ENCODE assay signal across 10 mouse cellular contexts in the genomic region with DNA sequence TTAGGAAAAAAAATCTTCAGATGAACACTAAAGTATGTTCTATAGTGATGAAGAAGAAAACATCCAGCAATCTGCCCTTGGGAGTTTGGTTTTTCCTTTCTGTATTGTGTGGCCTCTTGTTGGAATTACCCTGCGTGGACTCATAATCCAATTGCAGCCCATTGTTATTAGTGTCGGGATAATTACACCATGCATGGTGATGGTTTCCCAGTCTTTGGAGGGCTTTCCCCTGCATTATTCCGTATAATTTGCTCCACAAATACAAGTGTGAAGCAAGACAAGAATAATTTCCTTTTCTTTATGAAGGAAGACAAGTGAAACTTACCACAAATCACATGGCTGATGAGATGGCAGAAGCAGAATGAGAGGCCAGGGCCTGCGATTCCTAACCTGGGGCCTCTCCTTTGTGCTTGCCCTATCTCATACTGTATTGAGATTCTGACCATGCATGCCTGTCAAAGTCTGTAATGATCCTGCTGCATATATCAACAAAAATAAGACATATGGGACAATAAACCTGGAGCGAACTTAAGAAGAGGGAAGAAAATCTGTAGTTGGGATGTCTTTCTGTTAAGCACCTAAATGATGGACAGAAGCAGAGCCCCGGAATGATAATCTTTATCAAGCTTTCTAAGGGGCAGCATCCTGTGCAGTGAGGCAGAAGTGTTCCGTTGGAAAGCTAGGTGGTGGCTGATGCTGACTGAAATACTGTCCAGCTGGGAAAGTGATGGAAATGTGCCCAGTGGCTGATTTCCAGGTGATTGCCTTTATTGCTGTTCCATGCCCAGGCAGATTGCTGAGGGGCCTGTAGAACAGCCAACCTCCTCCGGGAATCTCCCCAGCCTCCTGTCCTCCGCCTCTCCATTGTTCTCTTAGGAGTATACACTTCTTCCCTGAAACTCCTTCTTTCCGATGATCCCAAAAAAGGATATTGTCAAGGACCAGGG.
A peak's percentile ranks its signal among the peaks of the same experiment; 100 is the strongest.
DNase-seq lines count a peak whose midpoint lies in the region; ATAC-seq and TF ChIP-seq lines count a peak whose summit lies in the region.
"Had no signal": no experiment of that assay in that cellular context is flagged by ENCODE, and none has a peak within 500 bp of the region (broad histone marks: within the 10 kb centered on the region; RNA-seq: fewer than 3 reads in every experiment).

No protein-coding gene starts in this region.

- TF ChIP-seq POLR2A in cerebellum, adult 2 months (IDR thresholded peaks at IDR 0.05; ENCODE audit: borderline replicate concordance, insufficient read depth, low read length) = no peak

- H3K4me3 ChIP-seq in cerebellum, adult 2 months (replicated peaks; ENCODE audit: insufficient read depth, low read depth, low read length) = no peak overlapping the region
- no peak overlapping the region for H3K4me3 ChIP-seq in liver, embryonic 12.5 days
- H3K4me3 ChIP-seq: intestine, embryonic 15.5 days had no signal

- DNase-seq in adrenal gland, adult 2 months = peak; percentile 36
- no peak for DNase-seq in adrenal gland, adult 18-20 months (ENCODE audit: low spot score in 2 of 2)
- peak; percentile 46 to 58 for DNase-seq in layer of hippocampus, postnatal 14 days (ENCODE audit: low spot score in 2 of 2)
- DNase-seq in layer of hippocampus, adult 11-12 months (ENCODE audit: low spot score) = no peak
- DNase-seq in cerebellum, adult 2 months = peak; percentile 66 to 75
- peak; percentile 19 to 45 for DNase-seq in gastrocnemius, postnatal 4 days (ENCODE audit: low spot score in 2 of 2)
- DNase-seq: lung, postnatal 14 days had no signal

- no peaks in the 10 kb centered on the region for H3K4me1 ChIP-seq in cerebellum, adult 2 months (ENCODE audit: control insufficient read depth, insufficient read depth, low read length)
- H3K4me1 ChIP-seq in liver, embryonic 12.5 days = no peaks in the 10 kb centered on the region
- H3K4me1 ChIP-seq: intestine, embryonic 15.5 days had no signal

- no peak overlapping the region for H3K9ac ChIP-seq in liver, embryonic 12.5 days
- H3K9ac ChIP-seq: intestine, embryonic 15.5 days had no signal

- H3K36me3 ChIP-seq in liver, embryonic 12.5 days = no peaks in the 10 kb centered on the region
- H3K36me3 ChIP-seq: intestine, embryonic 15.5 days had no signal

- no peaks in the 10 kb centered on the region for H3K9me3 ChIP-seq in liver, embryonic 12.5 days (replicated peaks)
- H3K9me3 ChIP-seq: intestine, embryonic 15.5 days had no signal

- no peaks in the 10 kb centered on the region for H3K27me3 ChIP-seq in cerebellum, adult 2 months (ENCODE audit: control insufficient read depth, insufficient read depth, low read length)
- no peaks in the 10 kb centered on the region for H3K27me3 ChIP-seq in liver, embryonic 12.5 days (replicated peaks)
- H3K27me3 ChIP-seq: intestine, embryonic 15.5 days had no signal

- no peak for ATAC-seq in megakaryocyte-erythroid progenitor cell, adult 5-6 weeks (replicated peaks; ENCODE audit: low FRiP score, low TSS enrichment, poor library complexity, severe bottlenecking)
- no peak for ATAC-seq in liver, embryonic 12.5 days
- ATAC-seq: intestine, embryonic 15.5 days had no signal

- WGBS in cerebellum, adult 2 months = 52% methylated on average over 10 of the region's 10 CpGs
- WGBS in liver, embryonic 12.5 days (ENCODE audit: insufficient replicate concordance) = 71% methylated on average over 10 of the region's 10 CpGs

- H3K27ac ChIP-seq in cerebellum, adult 2 months (ENCODE audit: insufficient read depth, low read length) = no peak overlapping the region
- H3K27ac ChIP-seq in liver, embryonic 12.5 days = no peak overlapping the region
- H3K27ac ChIP-seq: intestine, embryonic 15.5 days had no signal

- no peak for TF ChIP-seq CTCF in cerebellum, adult 2 months (IDR thresholded peaks at IDR 0.05; ENCODE audit: borderline replicate concordance, insufficient read depth, low read depth, low read length)

- no peak overlapping the region for H3K4me2 ChIP-seq in liver, embryonic 12.5 days
- H3K4me2 ChIP-seq: intestine, embryonic 15.5 days had no signal

Comparison
In these comparisons a context has a peak if more than half of its experiments do, and no peak if none do; other contexts are left out.
1. DNase-seq: peak in adrenal gland, adult 2 months (single experiment), layer of hippocampus, postnatal 14 days (2 of 2), cerebellum, adult 2 months (2 of 2) and gastrocnemius, postnatal 4 days (2 of 2); none in adrenal gland, adult 18-20 months (0 of 2) and layer of hippocampus, adult 11-12 months (single experiment).